Mouse (Mus musculus): Measurements from ENCODE around the gene Sall4. TPM values are rescaled to one million over a fixed set of nuclear protein-coding genes. Genes with fewer than 3 reads are reported as not detected.

The Sall4 gene
- polyA plus RNA-seq, 1 experiment = not detected

DNA sequence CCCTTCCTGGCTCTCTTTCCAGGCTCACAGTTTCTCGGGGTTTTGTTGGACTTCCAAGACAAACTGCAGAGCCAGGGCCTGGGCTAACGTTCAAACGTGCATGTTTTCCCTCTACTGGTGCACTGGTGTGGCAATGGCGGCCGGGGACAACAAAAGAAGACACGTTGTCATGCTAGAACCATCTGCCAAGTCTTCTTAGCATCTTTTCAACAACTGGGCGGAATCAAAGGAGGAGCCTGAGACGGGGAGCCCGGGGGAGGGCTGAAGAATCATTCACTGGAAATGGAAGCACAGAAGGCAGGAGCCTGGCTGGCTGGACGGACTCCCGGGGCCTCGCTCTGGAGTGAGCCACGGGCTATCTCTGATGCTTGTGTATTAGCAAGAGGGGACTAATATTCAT lies 65.5 kb downstream of the Sall4 start:
- Histone ChIP-seq H3K36me3 (ENCODE audit: control insufficient read depth, insufficient read depth, low read length) (no peaks in the 10 kb centered on the region), H3K27me3 (replicated peaks; ENCODE audit: control insufficient read depth, insufficient read depth, low read length) (no peaks in the 10 kb centered on the region), H3K4me1 (ENCODE audit: control insufficient read depth, insufficient read depth, low read length) (no peaks in the 10 kb centered on the region), H3K4me3 (ENCODE audit: insufficient read depth, low read depth, low read length) (no peak overlapping the region), H3K27ac (ENCODE audit: insufficient read depth, low read depth, low read length) (no peak overlapping the region)
- DNase-seq = no peak
- WGBS = 64% methylated on average over 13 of the region's 13 CpGs
- no peak for TF ChIP-seq CTCF (conservative IDR thresholded peaks at IDR 0.05; ENCODE audit: insufficient read depth, insufficient read length, low read depth, low read length)
- no peak for TF ChIP-seq POLR2A (IDR thresholded peaks at IDR 0.05; ENCODE audit: low read depth, low read length)

Other genes with a start within 250 kb of the Sall4 start
- 2.9 and 3.4 TPM in 2 replicates for gene Nfatc2, start 166.3 kb downstream of the Sall4 start, polyA plus RNA-seq (2012; rRNA removed)
- gene Atp9a, start 25.5 kb downstream of the Sall4 start, polyA plus RNA-seq (2012; rRNA removed) = 56.0 and 59.8 TPM in 2 replicates
- gene Zfp64, start 187.6 kb upstream of the Sall4 start, polyA plus RNA-seq (2012; rRNA removed) = 18.6 and 20.0 TPM in 2 replicates